Mouse (Mus musculus) G1E (cell line): ENCODE results near the gene Bach2.

Source experiments
- CTCF ChIP-seq: IDR thresholded peaks from 2 replicates; pipeline ENCODE4 v1.5.1; 2012; ENCODE audit warnings: low read depth, low read length, inconsistent platforms, mixed read lengths
- GATA1 ChIP-seq: IDR thresholded peaks from 2 replicates; pipeline ENCODE4 v1.6.1; 2012; ENCODE audit warnings: borderline replicate concordance, low read length, inconsistent platforms, mixed read lengths

DNA sequence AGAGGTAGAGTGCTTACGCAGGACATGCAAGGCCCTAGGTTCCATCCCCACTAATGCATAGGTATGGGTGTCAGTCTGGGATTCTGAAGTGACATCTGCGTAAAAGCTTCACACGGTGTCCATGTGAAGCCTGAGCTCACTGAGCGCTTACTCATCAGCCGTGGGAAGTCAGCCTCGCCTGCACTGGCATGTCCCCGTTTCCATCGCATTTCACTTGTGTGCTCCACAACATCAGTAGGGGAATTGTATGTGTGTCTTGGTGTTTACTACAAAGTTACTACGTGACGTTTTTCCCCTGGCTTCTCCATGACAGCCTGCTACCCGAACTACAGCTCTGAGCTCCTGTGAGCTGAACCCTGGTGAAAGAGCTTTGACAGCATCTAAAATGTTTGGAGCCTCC lies 191.5 kb downstream of the Bach2 start:
- no peak for TF ChIP-seq CTCF
- no peak for TF ChIP-seq GATA1
